Mouse (Mus musculus) embryonic facial prominence, embryonic 14.5 days (tissue): ENCODE data around the gene Acy3. TPM values are rescaled to one million over a fixed set of nuclear protein-coding genes. Genes with fewer than 3 reads are reported as not detected.

Experiments
- ATAC-seq: fragments of 200-750 bp; cut with Nextera tagmentation; 2 replicates; pipeline ENCODE4 v1.8.0; 2017; ENCODE audit warnings: low read depth, moderate number of reproducible peaks, moderate TSS enrichment
- DNase-seq: peaks from one replicate; pipeline ENCODE4 v3.0.0-alpha.2; 2015; ENCODE audit warnings: low spot score
- H3K27ac ChIP-seq: fragments of 300-500 bp; sonication (generic); replicated peaks from 2 replicates; pipeline ENCODE4 v1.5.1; 2014; ENCODE audit warnings: low read depth, mild to moderate bottlenecking, low read length, moderate library complexity
- H3K27me3 ChIP-seq: fragments of 300-500 bp; sonication (generic); replicated peaks from 2 replicates; pipeline ENCODE4 v1.6.1; 2014; ENCODE audit warnings: low read length; ENCODE audit not compliant: control insufficient read depth, insufficient read depth
- H3K36me3 ChIP-seq: fragments of 300-500 bp; sonication (generic); 2 replicates; pipeline ENCODE4 v1.6.1; 2014; ENCODE audit warnings: low read length, mixed read lengths; ENCODE audit not compliant: control insufficient read depth, insufficient read depth
- H3K4me1 ChIP-seq: fragments of 300-500 bp; sonication (generic); 2 replicates; pipeline ENCODE4 v1.6.1; 2014; ENCODE audit warnings: antibody characterized with exemption, low read length; ENCODE audit not compliant: control insufficient read depth, insufficient read depth
- H3K4me2 ChIP-seq: fragments of 300-500 bp; sonication (generic); 2 replicates; pipeline ENCODE4 v1.6.1; 2014; ENCODE audit warnings: low read depth, mild to moderate bottlenecking, low read length, moderate library complexity, mixed read lengths
- H3K4me3 ChIP-seq: fragments of 300-500 bp; sonication (generic); 2 replicates; pipeline ENCODE4 v1.5.1; 2014; ENCODE audit warnings: low read depth, mild to moderate bottlenecking, low read length
- H3K9ac ChIP-seq: fragments of 300-500 bp; sonication (generic); 2 replicates; pipeline ENCODE4 v1.6.1; 2014; ENCODE audit warnings: low read depth, mild to moderate bottlenecking, low read length, moderate library complexity, mixed read lengths
- H3K9me3 ChIP-seq: fragments of 300-500 bp; sonication (generic); 2 replicates; pipeline ENCODE4 v1.6.1; 2016; ENCODE audit warnings: low read length; ENCODE audit not compliant: control insufficient read depth
- WGBS: fragments of 180-500 bp; shearing (Covaris S2); extraction: QIAGEN DNeasy Blood & Tissue Kit; methylation state at CpG from one replicate; pipeline ENCODE4 v1.1.7; 2014; 5-methylcytosine and 5-hydroxymethylcytosine counted together
- polyA plus RNA-seq: library from polyadenylated mRNA; unstranded; fragments of >200 nt; fragmentation: Nextera tagmentation; extraction: Ambion mirVana; gene quantifications from 2 replicates; pipeline ENCODE4 v1.2.1, GENCODE M21; 2014

Gene Acy3
- polyA plus RNA-seq, 1 experiment from 2014 or later: 8.5 TPM

DNA sequence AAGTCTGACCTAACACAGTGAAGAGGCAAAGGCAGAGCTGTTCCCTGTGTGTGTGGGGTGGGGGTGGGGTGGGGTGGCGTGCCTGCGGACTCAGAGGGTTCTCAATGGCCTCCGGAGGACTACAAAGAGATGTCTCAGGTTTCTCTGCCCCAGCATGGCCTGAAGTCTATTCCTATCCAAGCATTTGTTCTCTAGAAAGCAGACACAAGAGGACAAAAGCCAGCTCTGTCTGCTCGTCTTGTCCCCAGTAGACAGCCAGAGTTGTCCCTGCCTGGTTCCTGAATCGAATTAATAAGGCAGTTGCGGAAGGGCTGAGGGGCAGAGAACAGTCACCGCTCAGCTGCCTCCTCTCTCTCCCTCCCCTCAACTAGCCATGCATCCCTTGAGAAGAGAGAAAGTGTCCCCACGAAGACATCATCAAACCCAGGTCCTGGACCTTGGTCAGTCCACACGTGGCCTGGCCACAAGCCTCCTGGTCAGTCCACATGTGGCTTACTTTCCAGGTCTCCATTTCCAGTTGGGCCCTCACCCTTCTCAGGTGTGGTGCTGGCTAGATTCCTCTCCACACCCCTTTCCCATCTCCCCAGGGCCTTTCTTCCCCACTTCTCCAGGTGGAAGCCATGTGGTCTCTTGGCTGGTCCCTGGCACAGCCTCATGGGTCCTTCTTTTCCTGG, 2.7 kb upstream of the Acy3 start:
- ATAC-seq: no peak
- no peak overlapping the region for H3K4me3 ChIP-seq

DNA sequence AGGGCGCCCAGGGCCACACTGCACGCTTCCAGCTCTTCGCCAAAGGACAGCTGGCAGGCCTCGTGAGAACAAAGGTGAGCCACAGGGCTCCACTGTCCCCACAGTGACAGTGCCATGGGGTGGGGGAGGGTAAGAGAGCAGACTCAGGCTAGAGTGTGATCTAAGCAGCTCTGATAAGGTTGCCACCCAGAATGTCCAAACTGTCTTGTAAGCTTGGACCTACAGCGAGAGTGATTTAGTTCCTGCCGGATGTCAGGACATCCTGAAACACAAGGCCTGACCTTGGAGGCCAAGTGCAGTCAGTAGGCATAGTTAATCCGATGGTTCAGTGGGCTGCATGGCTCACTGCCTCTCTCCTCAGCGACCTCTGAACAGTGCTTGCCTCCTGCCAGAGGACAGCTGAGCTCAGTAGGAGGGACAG, 1.1 kb upstream of the Acy3 start:
- H3K9ac ChIP-seq: no peak overlapping the region
- no peak overlapping the region; the same call in 1 of the 2 replicates for H3K27ac ChIP-seq
- no peak overlapping the region for H3K4me3 ChIP-seq
- H3K27me3 ChIP-seq: no peaks in the 10 kb centered on the region
- 41% methylated on average over 8 of the region's 8 CpGs for WGBS
- peaks cover 15% of the 10 kb centered on the region; the same call in 1 of the 2 replicates for H3K4me1 ChIP-seq
- ATAC-seq (no peak), DNase-seq (peak; percentile 34)
- no peaks in the 10 kb centered on the region for H3K36me3 ChIP-seq
- no peaks in the 10 kb centered on the region for H3K9me3 ChIP-seq
- no peak overlapping the region for H3K4me2 ChIP-seq

More for the DNA sequence above, 2.7 kb upstream of the Acy3 start:
- no peak overlapping the region for H3K9ac ChIP-seq
- H3K4me2 ChIP-seq: no peak overlapping the region
- 29% methylated on average over 9 of the region's 9 CpGs for WGBS
- 0 out of 2 replicates have a peak overlapping the region, but pooled peaks have one; percentile 10 for H3K27ac ChIP-seq
- no peak for DNase-seq
- H3K36me3 ChIP-seq: no peaks in the 10 kb centered on the region
- H3K4me1 ChIP-seq: peaks cover 15% of the 10 kb centered on the region; the same call in 1 of the 2 replicates
- no peaks in the 10 kb centered on the region for H3K27me3 ChIP-seq
- H3K9me3 ChIP-seq: no peaks in the 10 kb centered on the region

DNA sequence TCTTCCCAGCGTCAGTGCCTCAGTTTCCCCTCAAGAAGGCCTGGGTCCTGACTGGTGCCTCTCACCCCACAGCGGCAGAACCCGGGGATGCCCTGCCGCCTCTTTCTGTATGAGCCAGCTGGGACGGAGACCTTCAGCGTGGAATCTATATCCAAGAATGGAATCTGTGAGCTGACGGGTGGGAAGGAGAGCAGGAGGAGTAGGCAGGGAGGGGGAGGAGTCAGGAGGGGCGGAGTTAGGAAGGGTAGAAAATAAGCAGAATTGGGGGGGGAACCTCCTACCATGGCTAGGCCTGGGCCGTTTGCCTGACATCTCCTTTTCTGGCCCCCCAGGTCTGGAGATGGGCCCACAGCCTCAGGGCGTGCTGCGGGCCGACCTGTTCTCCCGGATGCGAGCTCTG, 1.7 kb downstream of the Acy3 start:
- no peaks in the 10 kb centered on the region for H3K27me3 ChIP-seq
- DNase-seq: no peak
- WGBS: 87% methylated on average over 14 of the region's 14 CpGs
- no peaks in the 10 kb centered on the region for H3K9me3 ChIP-seq
- no peak overlapping the region for H3K9ac ChIP-seq
- peaks cover 15% of the 10 kb centered on the region; the same call in 1 of the 2 replicates for H3K4me1 ChIP-seq
- no peak overlapping the region for H3K27ac ChIP-seq
- no peak overlapping the region for H3K4me3 ChIP-seq
- no peaks in the 10 kb centered on the region for H3K36me3 ChIP-seq
- ATAC-seq: no peak
- no peak overlapping the region for H3K4me2 ChIP-seq

DNA sequence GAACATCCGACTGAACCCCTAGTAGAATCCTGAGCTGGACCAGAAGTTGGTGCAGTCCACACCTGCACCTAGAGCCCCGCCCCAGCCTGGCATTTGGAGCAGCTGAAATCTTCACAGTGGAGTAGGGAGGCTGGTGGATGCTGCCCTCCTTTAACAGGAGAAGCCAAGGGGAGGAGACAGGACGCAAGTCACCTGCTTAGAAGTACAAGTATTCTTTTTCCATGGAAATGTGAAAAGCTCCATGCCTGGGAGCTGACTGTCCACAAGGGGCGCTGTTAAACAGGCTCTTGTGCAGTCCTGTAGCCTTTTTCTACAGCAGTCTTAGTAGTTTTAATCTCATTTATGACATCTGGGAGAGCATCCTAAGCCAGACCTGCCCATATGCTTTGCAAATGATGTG, 2.4 kb downstream of the Acy3 start:
- H3K9me3 ChIP-seq: no peaks in the 10 kb centered on the region
- H3K4me1 ChIP-seq: peaks cover 10% of the 10 kb centered on the region; the same call in 1 of the 2 replicates
- no peak overlapping the region for H3K4me2 ChIP-seq
- ATAC-seq (no peak), DNase-seq (no peak)
- no peak overlapping the region for H3K27ac ChIP-seq
- no peaks in the 10 kb centered on the region for H3K36me3 ChIP-seq
- no peak overlapping the region for H3K4me3 ChIP-seq
- WGBS: 90% methylated on average over 4 of the region's 4 CpGs
- no peaks in the 10 kb centered on the region for H3K27me3 ChIP-seq
- H3K9ac ChIP-seq: no peak overlapping the region

DNA sequence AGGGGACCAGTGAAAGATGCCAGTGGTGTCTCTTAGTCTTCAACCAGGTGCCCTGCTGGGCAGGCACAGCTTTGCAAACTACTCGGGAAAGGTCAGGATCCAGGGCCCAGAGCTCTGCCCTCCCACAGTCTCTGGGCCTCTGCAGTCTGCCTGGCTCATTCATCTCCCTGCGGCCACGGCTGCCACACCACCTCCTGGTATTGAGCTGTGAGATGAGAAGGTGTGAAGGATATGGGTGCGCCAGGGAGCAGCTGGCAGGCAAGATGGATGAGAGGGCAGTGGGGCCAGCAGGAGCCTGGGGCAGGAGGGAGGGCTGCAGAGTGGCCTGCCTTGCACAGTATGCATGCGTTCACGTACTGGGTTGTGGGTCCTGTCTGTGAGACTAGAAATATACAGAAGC, 4.4 kb downstream of the Acy3 start:
- ATAC-seq (no peak), DNase-seq (no peak)
- Histone ChIP-seq H3K27me3 (no peaks in the 10 kb centered on the region), H3K9me3 (no peaks in the 10 kb centered on the region), H3K4me3 (no peak overlapping the region), H3K4me1 (peaks cover 8% of the 10 kb centered on the region; the same call in 1 of the 2 replicates), H3K27ac (no peak overlapping the region), H3K36me3 (no peaks in the 10 kb centered on the region), H3K9ac (no peak overlapping the region), H3K4me2 (no peak overlapping the region)
- 65% methylated on average over 6 of the region's 6 CpGs for WGBS

DNA sequence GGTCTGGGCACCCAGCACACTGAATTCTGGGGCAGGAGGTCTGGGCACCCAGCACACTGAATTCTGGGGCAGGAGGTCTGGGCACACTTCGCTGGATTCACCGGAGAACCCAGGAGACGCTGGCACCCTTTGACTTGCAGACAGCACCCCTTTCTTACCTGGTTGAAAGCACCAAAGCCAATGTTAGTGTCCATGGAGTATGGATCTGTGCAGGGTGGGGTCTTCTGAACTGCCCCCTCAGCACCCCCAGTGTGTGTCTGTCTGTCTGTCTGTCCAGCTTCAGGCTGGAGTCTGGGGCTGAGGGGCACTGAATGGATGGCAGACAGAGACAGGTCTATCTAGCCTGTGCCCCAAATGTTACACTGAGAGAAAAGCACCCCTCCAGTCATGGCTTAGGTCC, 5.2 kb downstream of the Acy3 start:
- Histone ChIP-seq H3K27ac (no peak overlapping the region), H3K36me3 (no peaks in the 10 kb centered on the region), H3K9me3 (no peaks in the 10 kb centered on the region), H3K4me2 (no peak overlapping the region), H3K4me3 (no peak overlapping the region), H3K9ac (no peak overlapping the region), H3K4me1 (peaks cover 3% of the 10 kb centered on the region; the same call in 1 of the 2 replicates), H3K27me3 (no peaks in the 10 kb centered on the region)
- 93% methylated on average over 3 of the region's 3 CpGs for WGBS
- DNase-seq: no peak
- ATAC-seq: no peak

DNA sequence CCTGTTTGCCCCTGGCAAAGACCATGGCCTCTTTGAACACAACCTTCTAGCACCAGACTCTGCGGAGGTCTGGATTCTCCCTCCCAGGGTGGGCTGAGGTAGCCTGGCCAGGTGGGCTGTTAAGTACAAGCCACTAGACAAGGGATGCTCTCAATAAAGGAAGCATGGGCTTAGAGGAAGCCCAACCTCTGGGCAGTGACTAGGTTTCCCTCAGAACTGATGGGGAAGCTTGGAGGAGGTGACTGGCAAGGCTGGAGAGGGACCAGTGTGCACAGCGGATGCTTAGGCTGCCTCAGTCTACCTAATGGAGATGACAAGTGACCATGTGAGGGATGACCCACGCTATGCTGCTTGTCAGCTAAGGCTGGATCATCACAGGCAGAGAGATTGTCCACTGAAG, 5.6 kb downstream of the Acy3 start:
- 86% methylated on average over 3 of the region's 3 CpGs for WGBS
- Histone ChIP-seq H3K4me2 (no peak overlapping the region), H3K9me3 (no peaks in the 10 kb centered on the region), H3K27ac (no peak overlapping the region), H3K9ac (no peak overlapping the region), H3K4me3 (no peak overlapping the region), H3K36me3 (no peaks in the 10 kb centered on the region), H3K27me3 (no peaks in the 10 kb centered on the region), H3K4me1 (no peaks in the 10 kb centered on the region; the same call in 1 of the 2 replicates)
- DNase-seq (no peak), ATAC-seq (no peak)

DNA sequence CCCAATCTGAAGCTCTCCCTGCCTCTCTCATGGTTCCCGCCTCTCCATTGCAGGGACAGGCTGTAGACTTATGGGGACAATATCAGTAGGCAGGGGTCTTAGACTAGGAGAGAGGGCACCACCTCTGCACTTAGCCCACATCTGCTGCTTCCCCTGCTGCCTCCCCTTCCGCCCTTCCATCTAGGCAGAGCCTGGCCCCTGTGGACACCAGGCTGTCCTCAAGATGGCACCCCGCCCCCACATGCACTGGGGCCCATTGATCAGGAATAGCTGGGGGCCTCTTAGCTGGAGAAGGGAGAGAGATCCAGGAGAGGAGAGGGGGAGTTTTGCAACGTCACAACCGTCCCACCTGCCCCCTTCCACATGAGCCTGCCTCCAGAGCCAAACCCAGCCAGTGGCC, 6.0 kb downstream of the Acy3 start, which contains the start of gene Tbx10:
Gene Tbx10 (plus strand): TSS at position 337 of the 400 bp plus-strand sequence.
- Histone ChIP-seq H3K27me3 (no peaks in the 10 kb centered on the region), H3K36me3 (no peaks in the 10 kb centered on the region), H3K9me3 (no peaks in the 10 kb centered on the region), H3K4me3 (no peak within 1 kb of the TSS), H3K27ac (no peak within 1 kb of the TSS), H3K4me1 (no peaks in the 10 kb centered on the region), H3K4me2 (no peak within 1 kb of the TSS), H3K9ac (no peak within 1 kb of the TSS)
- no peak for DNase-seq
- WGBS: 44% methylated on average over 5 of the region's 5 CpGs
- no peak for ATAC-seq

DNA sequence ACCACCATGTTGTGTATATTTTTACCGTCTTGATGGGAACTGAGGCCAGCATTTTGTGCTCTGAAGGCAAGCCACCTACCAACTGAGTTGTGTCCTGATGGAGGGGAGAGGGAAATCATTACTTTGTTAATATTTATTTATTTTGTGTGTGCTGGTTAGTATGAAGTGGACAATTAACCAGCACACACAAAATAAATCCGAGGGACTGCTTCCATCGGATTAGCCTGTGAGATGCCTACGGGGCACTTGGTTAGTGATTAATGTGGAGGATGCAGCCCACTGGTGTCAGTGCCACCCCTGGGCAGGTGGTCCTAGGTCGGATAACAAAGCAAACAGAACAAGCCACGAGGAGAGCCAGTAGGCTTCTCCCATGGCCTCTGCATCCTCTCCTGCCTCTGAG, 8.6 kb downstream of the Acy3 start:
- Histone ChIP-seq H3K4me2 (no peak overlapping the region), H3K9me3 (no peaks in the 10 kb centered on the region), H3K4me1 (no peaks in the 10 kb centered on the region), H3K27me3 (no peaks in the 10 kb centered on the region), H3K4me3 (no peak overlapping the region), H3K27ac (no peak overlapping the region), H3K36me3 (no peaks in the 10 kb centered on the region), H3K9ac (no peak overlapping the region)
- DNase-seq (no peak), ATAC-seq (no peak)
- 67% methylated on average over 6 of the region's 6 CpGs for WGBS
